Mouse (Mus musculus) gastrocnemius, adult 8-10 months (tissue): ENCODE data around the gene Lrrc23. TPM values are rescaled to one million over a fixed set of nuclear protein-coding genes. Genes with fewer than 3 reads are reported as not detected.
"Not testable (repeated sequence)": the region's sequence is repeated elsewhere in the genome, so short reads cannot be mapped to it uniquely, and the experiment has no call there.

ENCODE experiments used
- DNase-seq, 2 experiments: peaks; one replicate each; pipeline ENCODE4 v3.0.0; 2022; ENCODE audit warnings: low spot score in 2 of 2
- total RNA-seq, 4 experiments: library from RNA; stranded (reverse); gene quantifications; 2 replicates each; pipeline ENCODE4 v1.2.4; 2022

Lrrc23 gene
- total RNA-seq, 4 experiments from 2014 or later, result not detected

GRCm38 (mm10) chr6:124808358-124809012 is 29.0 kb upstream of the Lrrc23 start, which contains the start of gene Spsb2:
Spsb2 (plus strand) TSS chr6:124808661.
- peak; percentile 59 to 69 for DNase-seq

GRCm38 (mm10) chr6:124807986-124808357 is 28.4 kb upstream of the Lrrc23 start:
- DNase-seq, result no peak

- no peak for DNase-seq
These were observed 27.8 kb upstream of the Lrrc23 start for GRCm38 (mm10) chr6:124807366-124807765.

DNA sequence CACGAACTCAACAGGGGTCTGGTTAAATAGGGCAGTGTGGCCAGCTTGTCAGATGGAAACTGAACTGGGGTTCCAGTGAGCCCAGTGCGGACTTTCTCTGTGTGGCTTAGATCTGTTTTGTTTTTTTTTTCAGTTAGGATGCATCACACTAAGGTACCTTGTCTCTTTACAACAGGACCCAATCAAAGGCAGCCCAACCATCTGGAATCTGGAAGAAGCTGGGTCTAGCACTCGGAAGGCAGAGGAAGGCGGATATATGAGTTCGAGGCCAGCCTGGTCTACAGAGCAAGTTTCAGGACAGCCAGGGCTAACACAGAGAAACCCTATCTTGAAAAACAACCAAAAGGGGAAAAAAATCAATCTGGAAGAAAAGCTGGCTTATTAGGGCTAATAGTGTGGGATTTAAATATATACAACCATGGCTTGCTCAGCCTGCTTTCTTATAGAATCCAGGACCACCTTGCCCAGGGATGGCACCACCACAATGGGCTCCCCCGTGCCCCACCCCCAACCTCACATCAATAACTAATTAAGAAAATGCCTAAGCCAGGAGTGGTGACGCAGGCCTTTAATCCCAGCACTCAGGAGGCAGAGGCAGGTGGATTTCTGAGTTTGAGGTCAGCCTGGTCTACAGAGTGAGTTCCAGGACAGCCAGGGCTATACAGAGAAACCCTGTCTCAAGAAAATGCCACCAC is 27.1 kb upstream of the Lrrc23 start:
- no peak for DNase-seq

DNA sequence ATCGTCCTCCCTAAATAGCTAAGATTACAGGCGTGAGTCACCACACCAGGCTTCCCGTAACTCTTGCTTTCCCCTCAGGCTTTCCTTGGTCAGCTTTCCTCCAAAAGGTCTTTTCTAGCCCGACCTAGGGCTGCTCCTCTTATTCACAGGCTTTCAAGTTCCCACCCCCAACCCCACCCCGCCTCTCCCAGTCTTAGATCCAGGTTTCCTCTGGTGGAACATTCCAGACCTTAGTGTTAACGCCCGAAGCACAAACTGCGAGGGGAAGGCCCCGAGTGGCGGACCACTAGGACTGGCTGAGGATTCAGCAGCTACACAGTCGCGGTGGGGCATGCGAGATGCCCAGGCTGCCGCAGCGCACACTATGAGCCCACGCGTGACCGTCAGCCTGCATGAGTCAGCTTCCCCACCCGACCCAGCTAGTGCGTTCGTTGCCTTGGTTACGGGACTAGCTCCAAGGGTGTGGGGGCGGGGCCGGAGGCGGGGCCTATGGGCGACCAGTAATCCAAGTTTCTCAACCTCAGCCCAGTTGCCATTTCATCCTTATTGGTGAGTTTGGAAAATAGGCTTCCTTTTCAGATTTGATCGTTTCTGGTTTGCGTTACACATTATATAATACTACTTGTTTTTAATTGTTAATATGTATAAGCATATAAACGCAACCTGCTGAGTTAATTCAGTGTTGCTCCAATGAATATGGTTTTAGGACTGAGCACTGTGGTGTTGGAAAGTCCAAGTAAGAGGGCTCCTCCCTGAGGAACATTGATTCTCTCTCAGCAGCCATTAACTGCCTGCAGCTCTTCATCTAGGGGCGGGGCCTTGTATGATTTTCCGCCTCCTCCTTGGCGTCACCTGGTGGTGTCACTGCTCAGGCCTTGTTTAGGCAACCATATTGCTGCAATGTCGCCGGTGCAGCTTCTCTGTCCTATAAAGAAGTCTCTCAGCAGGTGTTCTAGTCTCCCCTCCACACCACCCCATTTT is 26.1 kb upstream of the Lrrc23 start:
- DNase-seq, result peak; percentile 91 to 92

- DNase-seq, result no peak
These were observed 24.8 kb upstream of the Lrrc23 start for GRCm38 (mm10) chr6:124804341-124804740.

GRCm38 (mm10) chr6:124803691-124804090 is 24.2 kb upstream of the Lrrc23 start:
- not testable (repeated sequence) for DNase-seq

GRCm38 (mm10) chr6:124803061-124803460 is 23.5 kb upstream of the Lrrc23 start:
- no peak for DNase-seq

DNA sequence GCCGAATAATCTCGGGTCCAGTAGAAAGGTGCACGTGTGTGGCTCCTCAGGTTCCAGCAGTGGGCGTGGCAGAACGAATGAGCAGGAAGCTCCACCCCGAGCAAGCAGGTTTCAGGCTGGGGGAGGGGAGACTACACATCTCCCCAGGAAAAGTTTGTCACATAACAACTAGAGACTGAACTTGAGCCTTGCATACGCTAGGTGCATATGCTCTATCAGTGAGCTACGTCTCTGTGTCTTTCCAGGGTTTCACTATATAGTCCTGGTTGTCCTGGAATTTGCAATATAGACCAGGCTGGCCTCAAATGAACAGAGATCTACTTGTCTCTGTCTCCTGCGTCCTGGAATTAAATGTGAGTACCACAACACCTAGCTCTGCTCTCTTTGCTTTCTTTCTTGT is 22.9 kb upstream of the Lrrc23 start:
- not testable (repeated sequence) for DNase-seq

DNA sequence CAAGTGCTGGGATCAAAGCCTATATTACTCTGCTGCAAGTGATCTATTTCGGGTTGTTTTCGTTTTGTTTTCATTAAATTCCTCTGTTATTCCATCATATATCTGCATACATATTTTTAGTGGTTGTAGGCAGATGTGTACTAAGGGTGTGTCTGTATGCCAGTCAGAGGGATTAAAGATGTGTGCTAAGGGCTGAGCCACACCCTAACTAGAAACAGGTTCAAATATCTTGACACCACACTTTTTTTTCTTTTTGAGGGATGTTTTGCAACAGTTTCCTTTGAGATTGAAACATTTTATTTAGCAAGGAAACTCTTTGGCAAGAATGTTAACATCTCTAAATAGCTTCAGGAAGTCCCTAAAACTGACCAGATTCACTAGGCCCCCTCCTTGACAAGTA is 16.7 kb upstream of the Lrrc23 start:
- no peak for DNase-seq

GRCm38 (mm10) chr6:124795781-124796180 is 16.3 kb upstream of the Lrrc23 start:
- no peak for DNase-seq

DNA sequence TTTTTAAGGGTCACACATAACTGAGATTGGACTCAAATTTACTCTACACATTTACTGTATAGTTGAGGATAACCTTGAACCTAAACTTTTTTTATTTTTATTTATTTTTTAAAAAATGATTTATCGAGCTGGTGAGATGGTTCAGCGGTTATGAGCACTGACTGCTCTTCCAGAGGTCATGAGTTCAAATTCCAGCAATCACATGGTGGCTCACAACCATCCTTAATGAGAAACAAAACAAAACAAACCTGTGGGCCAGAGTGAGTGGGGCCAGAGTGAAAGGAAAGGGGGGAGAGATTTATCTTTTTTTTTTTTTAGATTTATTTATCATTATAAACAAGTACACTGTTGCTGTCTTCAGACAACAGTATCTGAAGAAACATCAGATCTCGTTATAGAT is 12.4 kb upstream of the Lrrc23 start:
- no peak for DNase-seq

- DNase-seq, result no peak
These were observed 10.6 kb upstream of the Lrrc23 start for GRCm38 (mm10) chr6:124790121-124790520.

- no peak for DNase-seq
These were observed 10.0 kb upstream of the Lrrc23 start for GRCm38 (mm10) chr6:124789519-124789918.

DNA sequence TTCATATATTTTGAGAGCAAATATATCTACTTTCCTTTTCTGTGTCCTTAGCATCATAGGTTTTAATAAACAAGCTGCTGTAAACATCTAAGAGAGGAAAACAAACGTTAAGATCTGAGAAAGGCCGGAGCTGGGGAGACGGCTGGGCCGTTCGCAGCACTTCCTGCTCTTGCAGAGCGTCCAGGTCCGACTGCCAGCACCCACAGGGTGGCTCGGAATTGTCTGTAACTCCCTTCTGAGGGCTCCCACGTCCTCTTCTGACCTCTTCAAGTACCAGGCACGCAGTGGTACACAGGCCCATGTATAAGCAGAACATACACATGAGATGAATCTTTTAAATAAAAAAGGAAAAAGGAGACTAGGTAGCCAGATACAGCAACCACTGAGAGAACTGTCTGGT is 8.2 kb upstream of the Lrrc23 start:
- DNase-seq, result no peak

- DNase-seq, result no peak
These were observed 7.4 kb upstream of the Lrrc23 start for GRCm38 (mm10) chr6:124786756-124787420.

DNA sequence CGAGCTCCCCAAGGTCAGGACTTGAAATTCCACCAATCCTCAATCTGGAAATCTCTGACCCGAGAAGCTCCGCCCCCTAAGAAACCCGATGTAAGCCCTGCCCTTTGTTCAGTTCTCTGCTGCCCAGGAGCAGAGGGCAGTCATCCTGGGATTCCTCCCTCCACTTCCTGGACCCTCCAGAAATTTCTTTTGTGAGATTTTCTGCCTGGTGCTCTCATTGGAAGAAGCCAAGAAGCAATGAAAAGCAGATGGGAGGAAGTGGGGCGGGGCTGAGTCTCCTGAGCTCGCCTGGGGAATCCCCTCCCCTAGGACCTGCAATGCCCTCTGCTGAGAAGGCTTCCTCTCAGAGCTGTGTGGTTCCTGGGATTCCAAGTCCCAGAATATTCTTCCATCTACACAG is 2.9 kb upstream of the Lrrc23 start:
- no peak for DNase-seq

DNA sequence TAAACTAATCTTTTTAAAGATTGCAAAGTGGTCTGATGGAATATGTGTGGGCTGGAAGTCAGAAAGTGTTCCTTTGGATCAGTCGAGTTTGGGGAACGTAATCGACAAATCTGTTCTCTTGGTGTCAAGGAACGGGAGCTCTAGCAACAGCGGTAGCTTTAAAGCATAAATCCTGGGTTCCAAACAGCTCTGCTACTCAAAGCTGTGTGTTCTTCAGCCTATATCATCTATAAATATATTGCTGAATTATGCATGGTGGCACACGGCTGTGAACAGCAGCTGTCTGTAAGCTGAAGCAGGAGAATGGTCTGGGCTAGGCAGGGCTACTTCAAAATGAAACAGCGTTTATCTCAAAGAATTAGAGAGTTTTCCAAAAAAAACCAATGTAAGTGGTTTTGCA is 1.4 kb upstream of the Lrrc23 start:
- DNase-seq, result no peak

- DNase-seq, result no peak
These were observed 473 bp upstream of the Lrrc23 start for GRCm38 (mm10) chr6:124779984-124780416.

- DNase-seq, result no peak
These were observed 9.0 kb downstream of the Lrrc23 start for GRCm38 (mm10) chr6:124770511-124770910.

- DNase-seq, result no peak
These were observed 9.5 kb downstream of the Lrrc23 start for GRCm38 (mm10) chr6:124770013-124770412.
